Mouse (Mus musculus) lung, embryonic 15.5 days (tissue): ENCODE data around the gene Dock8. TPM values are rescaled to one million over a fixed set of nuclear protein-coding genes. Genes with fewer than 3 reads are reported as not detected.

Experiments
- ATAC-seq: fragments of 200-750 bp; cut with Nextera tagmentation; 2 replicates; pipeline ENCODE4 v1.8.0; 2017; ENCODE audit warnings: moderate number of reproducible peaks, borderline replicate concordance; ENCODE audit not compliant: low FRiP score, low TSS enrichment; ENCODE audit errors: extremely low read depth
- H3K27ac ChIP-seq: fragments of 300-500 bp; sonication (generic); 2 replicates; pipeline ENCODE4 v1.5.1; 2015; ENCODE audit warnings: moderate library complexity, mild to moderate bottlenecking, inconsistent platforms
- H3K27me3 ChIP-seq: fragments of 300-500 bp; sonication (generic); 2 replicates; pipeline ENCODE4 v1.6.1; 2015; ENCODE audit warnings: inconsistent platforms
- H3K36me3 ChIP-seq: fragments of 300-500 bp; sonication (generic); 2 replicates; pipeline ENCODE4 v1.6.1; 2015; ENCODE audit warnings: inconsistent platforms
- H3K4me1 ChIP-seq: fragments of 300-500 bp; sonication (generic); 2 replicates; pipeline ENCODE4 v1.6.1; 2015; ENCODE audit warnings: inconsistent platforms
- H3K4me2 ChIP-seq: fragments of 300-500 bp; sonication (generic); 2 replicates; pipeline ENCODE4 v1.6.1; 2015; ENCODE audit warnings: inconsistent platforms, mild to moderate bottlenecking, moderate library complexity
- H3K4me3 ChIP-seq: fragments of 300-500 bp; sonication (generic); 2 replicates; pipeline ENCODE4 v1.5.1; 2015; ENCODE audit warnings: mild to moderate bottlenecking, inconsistent platforms
- H3K9ac ChIP-seq: fragments of 300-500 bp; sonication (generic); 2 replicates; pipeline ENCODE4 v1.6.1; 2015; ENCODE audit warnings: inconsistent platforms
- H3K9me3 ChIP-seq: fragments of 300-500 bp; sonication (generic); 2 replicates; pipeline ENCODE4 v1.6.1; 2016; ENCODE audit warnings: inconsistent platforms
- WGBS: fragments of 180-500 bp; shearing (Covaris S2); methylation state at CpG from one replicate; pipeline ENCODE4 v1.1.7; 2015; 5-methylcytosine and 5-hydroxymethylcytosine counted together
- polyA plus RNA-seq: library from polyadenylated mRNA; unstranded; fragments of >200 nt; fragmentation: Nextera tagmentation; extraction: Ambion mirVana; gene quantifications from 2 replicates; pipeline ENCODE4 v1.2.1, GENCODE M21; 2015

The Dock8 gene
- polyA plus RNA-seq, 1 experiment from 2014 or later = 4.5 TPM

GRCm38 (mm10) chr19:25098941-25099340, 99.6 kb downstream of the Dock8 start:
- Histone ChIP-seq H3K27me3 (no peaks in the 10 kb centered on the region), H3K9ac (no peak overlapping the region), H3K36me3 (no peaks in the 10 kb centered on the region), H3K9me3 (no peaks in the 10 kb centered on the region), H3K4me1 (no peaks in the 10 kb centered on the region), H3K4me2 (no peak overlapping the region), H3K27ac (no peak overlapping the region), H3K4me3 (no peak overlapping the region)
- 85% methylated on average over 4 of the region's 4 CpGs for WGBS
- no peak for ATAC-seq

- no peak for ATAC-seq
- Histone ChIP-seq H3K9ac (no peak overlapping the region), H3K9me3 (no peaks in the 10 kb centered on the region), H3K36me3 (no peaks in the 10 kb centered on the region), H3K4me3 (no peak overlapping the region), H3K4me1 (no peaks in the 10 kb centered on the region), H3K4me2 (no peak overlapping the region), H3K27ac (no peak overlapping the region), H3K27me3 (no peaks in the 10 kb centered on the region)
- WGBS = 36% methylated on average over 9 of the region's 9 CpGs
These were observed 106.3 kb downstream of the Dock8 start for GRCm38 (mm10) chr19:25105682-25106081.

GRCm38 (mm10) chr19:25106315-25106714, 107.0 kb downstream of the Dock8 start:
- H3K9ac ChIP-seq = no peak overlapping the region
- H3K9me3 ChIP-seq = no peaks in the 10 kb centered on the region
- H3K4me1 ChIP-seq = no peaks in the 10 kb centered on the region
- H3K4me2 ChIP-seq = no peak overlapping the region
- H3K36me3 ChIP-seq = no peaks in the 10 kb centered on the region
- H3K27me3 ChIP-seq = no peaks in the 10 kb centered on the region
- no peak overlapping the region for H3K27ac ChIP-seq
- no peak for ATAC-seq
- WGBS = 72% methylated on average over 8 of the region's 8 CpGs
- H3K4me3 ChIP-seq = no peak overlapping the region

- Histone ChIP-seq H3K9ac (no peak overlapping the region), H3K4me3 (no peak overlapping the region), H3K27ac (no peak overlapping the region), H3K27me3 (no peaks in the 10 kb centered on the region), H3K4me2 (peak overlapping the region; percentile 34; the same call in 1 of the 2 replicates), H3K4me1 (no peaks in the 10 kb centered on the region), H3K9me3 (no peaks in the 10 kb centered on the region), H3K36me3 (no peaks in the 10 kb centered on the region)
- no peak for ATAC-seq
- WGBS = 26% methylated on average over 4 of the region's 4 CpGs
These were observed 108.1 kb downstream of the Dock8 start for GRCm38 (mm10) chr19:25107417-25107816.

GRCm38 (mm10) chr19:25111591-25112233, 112.4 kb downstream of the Dock8 start:
- no peaks in the 10 kb centered on the region for H3K9me3 ChIP-seq
- no peak overlapping the region for H3K4me3 ChIP-seq
- no peak overlapping the region for H3K4me2 ChIP-seq
- H3K4me1 ChIP-seq = no peaks in the 10 kb centered on the region
- H3K9ac ChIP-seq = no peak overlapping the region
- 68% methylated on average over 18 of the region's 18 CpGs for WGBS
- no peaks in the 10 kb centered on the region for H3K36me3 ChIP-seq
- ATAC-seq = no peak
- no peak overlapping the region for H3K27ac ChIP-seq
- H3K27me3 ChIP-seq = no peaks in the 10 kb centered on the region

GRCm38 (mm10) chr19:25116981-25117380, 117.6 kb downstream of the Dock8 start:
- 41% methylated on average over 2 of the region's 2 CpGs for WGBS
- Histone ChIP-seq H3K4me1 (no peaks in the 10 kb centered on the region), H3K9me3 (no peaks in the 10 kb centered on the region), H3K9ac (no peak overlapping the region), H3K4me3 (no peak overlapping the region), H3K36me3 (no peaks in the 10 kb centered on the region), H3K27ac (no peak overlapping the region), H3K4me2 (no peak overlapping the region), H3K27me3 (no peaks in the 10 kb centered on the region)
- no peak for ATAC-seq

GRCm38 (mm10) chr19:25122417-25122816, 123.1 kb downstream of the Dock8 start:
- Histone ChIP-seq H3K27me3 (no peaks in the 10 kb centered on the region), H3K9me3 (no peaks in the 10 kb centered on the region), H3K4me3 (no peak overlapping the region), H3K36me3 (no peaks in the 10 kb centered on the region), H3K27ac (no peak overlapping the region), H3K4me2 (no peak overlapping the region), H3K9ac (no peak overlapping the region), H3K4me1 (no peaks in the 10 kb centered on the region)
- WGBS = 55% methylated on average over 8 of the region's 8 CpGs
- no peak for ATAC-seq

GRCm38 (mm10) chr19:25123031-25123430, 123.7 kb downstream of the Dock8 start:
- no peaks in the 10 kb centered on the region for H3K36me3 ChIP-seq
- H3K9ac ChIP-seq = no peak overlapping the region
- ATAC-seq = no peak
- H3K4me2 ChIP-seq = no peak overlapping the region
- no peaks in the 10 kb centered on the region for H3K4me1 ChIP-seq
- no peak overlapping the region for H3K4me3 ChIP-seq
- no peak overlapping the region for H3K27ac ChIP-seq
- 28% methylated on average over 13 of the region's 13 CpGs for WGBS
- no peaks in the 10 kb centered on the region for H3K9me3 ChIP-seq
- H3K27me3 ChIP-seq = no peaks in the 10 kb centered on the region

GRCm38 (mm10) chr19:25123461-25123860, 124.1 kb downstream of the Dock8 start:
- no peaks in the 10 kb centered on the region for H3K9me3 ChIP-seq
- no peak for ATAC-seq
- no peaks in the 10 kb centered on the region for H3K4me1 ChIP-seq
- H3K36me3 ChIP-seq = no peaks in the 10 kb centered on the region
- H3K27me3 ChIP-seq = no peaks in the 10 kb centered on the region
- no peak overlapping the region for H3K4me2 ChIP-seq
- no peak overlapping the region for H3K9ac ChIP-seq
- WGBS = 71% methylated on average over 5 of the region's 5 CpGs
- H3K27ac ChIP-seq = no peak overlapping the region
- no peak overlapping the region for H3K4me3 ChIP-seq

GRCm38 (mm10) chr19:25132322-25132721, 133.0 kb downstream of the Dock8 start:
- no peak overlapping the region for H3K9ac ChIP-seq
- no peaks in the 10 kb centered on the region for H3K4me1 ChIP-seq
- H3K4me3 ChIP-seq = no peak overlapping the region
- H3K4me2 ChIP-seq = no peak overlapping the region
- WGBS = 8% methylated on average over 4 of the region's 4 CpGs
- no peak for ATAC-seq
- H3K27ac ChIP-seq = no peak overlapping the region
- H3K27me3 ChIP-seq = no peaks in the 10 kb centered on the region
- H3K9me3 ChIP-seq = no peaks in the 10 kb centered on the region
- no peaks in the 10 kb centered on the region for H3K36me3 ChIP-seq

- H3K4me1 ChIP-seq = no peaks in the 10 kb centered on the region
- no peak overlapping the region for H3K4me3 ChIP-seq
- ATAC-seq = no peak
- H3K4me2 ChIP-seq = no peak overlapping the region
- 80% methylated on average over 2 of the region's 2 CpGs for WGBS
- H3K27me3 ChIP-seq = no peaks in the 10 kb centered on the region
- no peak overlapping the region for H3K9ac ChIP-seq
- H3K9me3 ChIP-seq = no peaks in the 10 kb centered on the region
- no peaks in the 10 kb centered on the region for H3K36me3 ChIP-seq
- H3K27ac ChIP-seq = no peak overlapping the region
These were observed 134.6 kb downstream of the Dock8 start for GRCm38 (mm10) chr19:25133959-25134358.

- H3K27ac ChIP-seq = no peak overlapping the region
- H3K27me3 ChIP-seq = no peaks in the 10 kb centered on the region
- no peak overlapping the region for H3K4me3 ChIP-seq
- no peaks in the 10 kb centered on the region for H3K36me3 ChIP-seq
- 52% methylated on average over 1 of the region's 1 CpGs for WGBS
- no peak for ATAC-seq
- no peak overlapping the region for H3K4me2 ChIP-seq
- H3K9me3 ChIP-seq = no peaks in the 10 kb centered on the region
- no peaks in the 10 kb centered on the region for H3K4me1 ChIP-seq
- H3K9ac ChIP-seq = no peak overlapping the region
These were observed 136.8 kb downstream of the Dock8 start for GRCm38 (mm10) chr19:25136171-25136570.
